Mouse (Mus musculus): ENCODE data around the gene Cops2.
A peak's percentile ranks its signal among the peaks of the same experiment; 100 is the strongest.

The Cops2 gene

DNA sequence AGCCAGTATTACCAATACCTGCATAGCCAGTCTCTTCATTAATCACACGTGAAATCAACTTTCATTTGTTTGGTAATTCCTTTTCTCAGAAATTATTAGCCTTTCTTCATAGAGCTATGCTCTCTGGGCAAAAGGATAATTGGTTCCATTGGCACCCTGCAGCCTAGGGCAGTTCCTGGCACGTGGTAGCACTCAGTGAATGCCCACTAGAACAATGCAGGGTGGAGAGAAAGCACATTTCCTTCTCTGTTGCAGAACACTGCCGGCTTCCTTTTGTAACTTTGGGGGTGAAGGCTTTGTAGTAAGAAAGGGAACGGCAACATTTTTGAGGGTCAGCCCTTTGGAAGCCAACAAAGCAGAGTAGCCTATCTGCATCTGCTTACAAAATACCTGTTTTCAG is 32.7 kb downstream of the Cops2 start:
- no peak for DNase-seq (ENCODE audit: low read depth, low spot score)

DNA sequence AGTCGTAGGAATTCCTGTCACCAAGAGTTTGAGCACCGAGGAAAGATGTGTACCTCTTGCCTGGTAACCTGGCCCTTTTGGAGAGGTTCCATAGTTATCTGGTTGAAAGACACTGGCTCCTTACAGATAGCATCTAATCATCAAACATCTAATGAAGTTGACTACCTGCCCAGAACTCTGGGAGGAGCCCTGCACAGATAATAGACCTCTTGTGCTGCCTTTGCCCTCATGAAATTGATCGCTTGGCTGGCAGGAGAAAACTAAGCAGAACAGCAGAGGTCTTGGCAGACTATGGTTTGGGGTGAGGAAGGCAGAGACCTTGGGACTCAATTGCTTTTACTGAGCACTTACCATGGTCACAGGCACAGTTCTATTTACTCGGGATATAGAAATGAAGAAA is 38.5 kb downstream of the Cops2 start:
- DNase-seq (ENCODE audit: low read depth, low spot score), result no peak

DNA sequence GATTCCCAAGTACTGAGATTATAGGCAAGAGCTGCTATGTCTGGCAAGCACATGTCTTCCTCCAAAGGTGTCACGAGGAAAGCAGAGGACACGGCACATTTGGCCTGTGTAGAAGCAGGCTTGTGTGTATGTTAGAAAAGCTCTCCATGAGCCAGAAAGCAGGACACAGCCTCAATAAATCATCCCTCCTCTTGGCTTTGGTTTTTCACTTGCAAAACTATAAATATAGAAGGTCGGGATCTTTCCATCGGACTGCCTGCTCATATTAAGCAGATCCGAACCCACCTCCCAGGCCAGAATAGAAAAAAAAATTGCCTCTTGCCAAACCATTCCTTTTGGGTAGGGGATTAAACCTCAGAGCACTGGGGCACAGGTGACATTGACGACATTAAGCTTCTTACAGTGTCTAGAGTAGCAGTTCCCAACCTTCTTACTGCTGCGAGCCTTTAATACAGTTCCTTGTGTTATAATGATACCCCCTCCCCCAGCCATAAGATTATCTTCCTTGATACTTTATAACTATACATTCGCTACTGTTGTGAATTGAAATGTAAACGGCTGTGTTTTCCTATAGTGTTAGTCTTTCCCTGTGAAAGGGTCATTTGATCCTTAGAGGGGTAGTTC is 44.9 kb downstream of the Cops2 start:
- DNase-seq (ENCODE audit: low read depth, low spot score), result no peak

DNA sequence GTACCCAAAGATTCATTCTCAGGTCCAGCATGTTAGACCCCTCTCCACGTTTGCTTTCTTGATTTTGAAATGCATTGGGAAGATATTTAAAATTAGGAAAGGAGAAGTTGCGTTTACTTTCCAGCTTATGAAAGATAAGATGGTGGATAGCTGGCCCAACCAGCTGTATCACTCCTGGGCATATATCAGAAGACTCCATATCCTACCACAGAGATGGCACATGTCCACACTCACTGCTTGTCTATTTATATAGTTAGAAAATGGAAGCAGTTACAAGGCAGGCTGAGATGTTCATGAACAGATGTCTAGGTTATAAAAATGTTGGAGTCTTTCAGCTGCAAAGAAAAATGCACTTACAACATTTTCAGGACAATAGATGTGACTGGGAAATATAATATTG is 47.6 kb downstream of the Cops2 start:
- no peak for DNase-seq (ENCODE audit: low read depth, low spot score)

DNA sequence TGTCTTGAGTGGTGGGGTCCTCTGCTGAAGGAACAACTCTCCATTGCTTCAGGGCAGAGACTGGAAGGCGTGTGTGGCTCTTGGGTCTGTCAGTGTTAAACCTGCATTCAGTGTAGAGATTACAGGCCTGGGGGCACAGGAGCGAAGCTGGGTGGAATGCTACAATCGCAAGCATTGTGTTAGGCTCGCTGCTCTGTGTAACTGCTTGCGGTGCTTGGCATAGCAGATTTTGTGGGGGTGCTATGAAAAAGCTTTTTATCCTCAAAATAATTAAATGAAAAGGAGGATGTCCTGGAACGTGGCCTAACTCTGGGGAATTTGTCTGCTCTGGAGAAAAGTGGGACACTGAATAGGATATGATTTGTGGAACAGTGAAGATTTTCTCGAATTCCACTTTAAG is 49.4 kb downstream of the Cops2 start:
- DNase-seq (ENCODE audit: low read depth, low spot score), result no peak

DNA sequence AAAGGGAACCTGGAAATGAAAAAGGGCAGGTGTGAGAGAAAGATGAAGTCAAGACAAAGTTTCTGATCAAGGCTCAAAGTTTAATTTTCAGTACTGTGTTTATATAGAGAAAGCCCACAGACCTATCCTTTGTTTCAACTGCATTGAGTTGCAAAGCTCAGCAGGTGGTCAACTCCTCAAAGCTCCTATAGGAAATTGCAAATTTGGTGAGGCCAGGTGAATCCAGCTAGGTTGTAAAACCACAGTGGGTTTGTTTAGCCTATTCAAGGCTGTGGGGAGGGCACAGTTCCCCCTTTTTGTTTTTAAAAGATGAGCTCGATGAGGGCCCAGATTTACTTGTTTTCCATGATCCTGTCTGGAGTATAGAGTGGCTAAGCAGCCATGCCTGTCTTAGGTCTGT is 53.1 kb downstream of the Cops2 start:
- DNase-seq (ENCODE audit: low read depth, low spot score), result no peak

DNA sequence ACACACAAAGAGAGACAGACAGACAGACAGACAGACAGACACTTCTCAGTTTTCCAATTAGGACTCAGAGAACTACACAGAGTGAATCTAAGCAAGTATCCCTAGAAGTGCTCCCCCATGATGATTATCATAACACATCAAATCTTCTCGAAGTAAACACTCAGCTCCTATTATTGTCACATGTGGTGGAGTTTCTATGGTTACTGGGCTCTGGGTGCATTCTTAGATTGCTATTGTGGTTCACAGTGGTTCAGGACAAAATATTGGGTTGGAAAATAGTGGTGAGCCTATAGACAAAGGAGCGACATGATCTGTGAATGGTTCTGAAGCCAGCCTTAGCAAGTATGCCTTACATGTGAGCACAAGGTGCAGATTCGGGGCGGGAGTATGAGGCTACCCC is 57.0 kb downstream of the Cops2 start:
- no peak for DNase-seq (ENCODE audit: low read depth, low spot score)

DNA sequence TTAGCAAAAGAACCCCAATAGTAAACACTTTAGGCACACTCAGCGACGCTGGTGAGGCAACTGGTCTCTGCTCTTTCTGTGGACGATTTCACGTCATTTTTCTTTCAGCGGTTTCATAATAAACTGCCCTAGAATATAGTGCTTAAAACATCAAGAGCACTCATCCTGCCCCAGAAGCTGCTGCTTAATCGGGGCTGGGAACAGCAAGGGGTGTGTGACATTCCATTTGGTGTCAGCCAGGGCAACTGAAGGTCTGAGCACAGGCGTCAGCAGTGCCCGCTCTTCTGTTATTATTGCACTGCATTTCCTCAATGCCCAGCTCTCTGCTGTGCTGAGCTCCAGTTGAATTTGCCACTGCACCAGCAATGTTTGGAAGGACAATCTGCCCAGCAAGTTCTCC is 57.9 kb downstream of the Cops2 start:
- no peak for DNase-seq (ENCODE audit: low read depth, low spot score)

DNA sequence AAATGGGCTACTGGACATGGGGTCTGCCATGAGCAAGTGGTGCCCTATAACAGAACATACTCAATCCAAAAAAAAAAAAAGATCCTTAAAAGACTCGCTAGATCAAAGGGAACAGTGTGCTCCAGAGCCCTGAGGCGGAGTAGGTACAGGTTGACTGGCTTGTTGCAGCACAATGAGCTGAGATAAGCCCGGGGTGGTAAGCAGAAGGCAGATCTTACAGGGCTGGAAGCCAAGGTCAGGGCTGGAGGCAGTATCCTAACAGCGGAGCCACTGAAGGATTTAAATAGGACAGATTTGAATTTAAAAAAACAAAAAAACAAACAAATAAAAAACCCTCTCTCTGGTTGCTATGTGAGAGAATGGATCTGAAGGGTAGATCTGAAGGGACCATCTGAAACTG is 58.5 kb downstream of the Cops2 start:
- DNase-seq (ENCODE audit: low read depth, low spot score), result no peak

DNA sequence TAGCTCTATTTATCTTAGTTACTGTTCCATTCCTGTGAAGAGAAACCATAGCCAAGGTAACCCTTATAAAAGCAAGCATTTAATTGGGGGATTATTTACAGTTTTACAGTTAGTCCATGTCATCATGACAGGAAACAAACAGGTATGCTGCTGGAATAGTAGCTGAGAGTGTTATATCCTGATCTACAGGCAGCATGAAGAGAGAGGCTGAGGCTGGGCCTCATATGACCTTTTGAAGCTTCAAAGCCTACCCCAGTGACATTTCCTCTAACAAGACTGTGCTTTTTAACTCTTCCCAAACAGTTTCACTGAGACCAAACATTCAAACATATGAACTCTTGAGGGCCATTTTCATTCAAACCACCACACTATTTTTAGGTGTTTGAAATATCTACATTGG is 61.1 kb downstream of the Cops2 start:
- no peak for DNase-seq (ENCODE audit: low read depth, low spot score)

DNA sequence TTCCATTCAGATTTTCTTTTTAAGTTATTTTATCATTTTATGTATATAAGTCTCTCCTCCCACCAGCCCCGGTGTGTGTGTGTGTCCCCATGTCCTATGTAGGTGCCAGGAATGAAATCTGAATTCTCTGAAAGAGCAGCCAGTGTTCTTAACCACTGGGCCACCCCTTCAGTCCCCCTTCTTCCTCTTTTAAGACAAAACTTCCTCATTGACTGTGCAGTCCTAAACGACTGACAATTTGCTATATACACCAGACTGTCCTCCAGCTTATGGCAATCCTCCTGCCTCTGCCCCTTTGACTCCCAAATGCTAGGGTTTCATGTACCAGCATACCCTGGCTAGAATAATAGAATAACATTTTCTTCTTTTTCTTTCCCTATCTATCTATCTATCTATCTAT is 63.8 kb downstream of the Cops2 start:
- DNase-seq (ENCODE audit: low read depth, low spot score), result no peak

DNA sequence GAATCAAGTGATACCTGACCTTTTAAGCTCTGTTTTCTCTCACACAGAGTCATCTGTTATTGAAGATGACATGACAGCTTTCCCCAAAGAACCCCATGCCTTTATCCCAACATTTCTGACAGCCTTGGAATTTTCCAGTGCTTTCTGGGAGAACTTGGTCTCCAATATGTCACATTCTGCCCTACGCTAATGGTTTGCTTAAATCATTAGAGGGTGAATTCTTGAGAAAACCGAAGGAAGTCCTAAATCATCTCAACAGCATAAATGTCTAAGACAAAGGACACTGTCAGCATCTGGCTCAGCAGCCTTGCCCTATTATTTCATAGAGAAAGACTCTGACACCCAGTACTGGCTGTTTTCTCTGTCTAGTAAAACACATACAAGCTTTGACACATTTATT is 64.8 kb downstream of the Cops2 start:
- DNase-seq (ENCODE audit: low read depth, low spot score), result no peak

DNA sequence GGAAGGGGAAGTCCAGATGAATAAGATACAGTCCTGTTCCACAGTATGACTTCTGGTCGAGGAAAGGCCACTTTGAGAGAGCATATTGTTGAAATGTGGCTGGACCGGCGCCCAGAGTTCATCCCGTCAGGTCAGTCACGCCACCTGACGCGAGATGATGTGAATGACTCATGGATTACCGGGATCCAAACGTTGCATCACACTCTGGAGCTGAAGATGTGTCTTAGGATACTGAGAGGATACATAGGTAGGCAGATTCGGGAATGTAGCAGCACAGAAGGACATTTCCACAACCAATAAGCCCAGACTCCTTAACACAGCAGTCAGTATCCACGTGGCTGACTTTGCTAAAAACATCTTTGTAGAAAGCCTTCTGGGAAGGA is 66.1 kb downstream of the Cops2 start:
- no peak for DNase-seq (ENCODE audit: low read depth, low spot score)

DNA sequence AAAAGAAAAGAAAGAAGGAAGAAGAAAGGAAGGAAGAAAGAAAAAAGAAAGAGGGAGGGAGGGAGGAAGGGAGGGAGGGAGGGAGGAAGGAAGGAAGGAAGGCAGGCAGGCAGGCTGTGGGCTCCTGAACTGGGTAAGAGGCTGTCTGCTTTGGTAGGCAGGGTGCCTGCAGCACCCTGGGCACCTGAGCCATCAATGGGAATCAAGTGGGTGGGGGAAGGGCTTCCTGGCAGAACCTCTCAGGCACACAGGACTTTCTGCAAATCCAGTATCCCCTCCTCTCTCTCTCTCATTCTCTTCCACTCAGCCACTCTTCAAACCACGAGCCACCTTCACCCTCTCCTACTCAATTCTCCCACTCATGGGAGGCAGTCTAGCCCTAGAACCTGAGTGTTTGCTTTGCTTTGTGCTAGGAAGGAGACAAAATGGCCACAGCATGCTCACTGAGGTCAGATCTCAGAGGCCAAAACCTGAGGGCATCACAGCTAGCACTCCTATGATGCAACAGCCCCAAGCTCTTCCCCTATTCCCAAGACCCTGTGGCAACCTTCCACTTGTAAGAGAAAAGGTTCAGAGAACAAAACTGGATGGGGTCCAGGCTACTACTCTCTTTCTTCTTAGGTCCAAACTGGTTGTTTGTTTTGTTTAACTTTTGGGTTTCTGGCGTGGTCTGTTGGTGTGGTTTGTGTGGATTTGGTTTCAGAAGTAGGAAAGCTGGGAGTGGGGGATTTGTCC is 66.6 kb downstream of the Cops2 start:
- DNase-seq (ENCODE audit: low read depth, low spot score), result no peak

DNA sequence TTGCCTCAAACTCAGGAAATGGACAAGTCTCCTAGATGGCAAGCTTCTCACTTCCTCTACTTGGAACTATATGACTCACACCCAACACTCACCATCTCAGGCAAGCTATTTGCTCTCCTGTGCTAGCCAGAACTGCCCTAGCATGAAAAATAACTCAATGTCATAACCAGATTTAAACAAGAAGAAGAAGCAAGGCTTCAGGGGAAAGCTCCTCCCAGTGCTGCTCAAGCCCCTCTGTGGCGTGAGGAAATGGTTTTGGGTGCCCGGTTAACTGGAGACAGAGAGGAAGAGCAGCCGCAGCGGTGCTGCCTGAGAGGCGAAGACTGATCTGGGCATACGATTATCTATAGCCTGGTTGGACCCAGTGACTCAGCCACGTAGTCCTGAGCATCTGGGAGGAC is 67.5 kb downstream of the Cops2 start:
- no peak for DNase-seq (ENCODE audit: low read depth, low spot score)

DNA sequence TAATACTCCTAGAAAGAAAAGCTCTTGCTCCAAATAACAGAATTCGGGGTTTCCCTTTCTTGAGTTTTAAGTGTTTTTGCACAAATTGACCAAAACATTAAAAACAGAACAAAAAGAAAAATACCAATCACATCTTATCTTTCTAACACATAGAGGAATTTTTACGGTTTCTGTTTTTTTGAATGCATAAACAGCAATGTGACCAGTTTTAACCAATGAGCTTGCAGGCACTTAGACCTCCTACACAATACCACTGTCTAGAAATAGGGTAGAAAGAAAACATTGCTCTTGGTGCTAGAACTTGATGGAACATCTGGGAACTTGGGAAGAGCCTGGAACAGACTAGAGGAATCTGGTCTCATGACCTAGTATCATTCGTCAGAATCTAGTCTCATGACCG is 68.7 kb downstream of the Cops2 start:
- DNase-seq (ENCODE audit: low read depth, low spot score), result no peak

DNA sequence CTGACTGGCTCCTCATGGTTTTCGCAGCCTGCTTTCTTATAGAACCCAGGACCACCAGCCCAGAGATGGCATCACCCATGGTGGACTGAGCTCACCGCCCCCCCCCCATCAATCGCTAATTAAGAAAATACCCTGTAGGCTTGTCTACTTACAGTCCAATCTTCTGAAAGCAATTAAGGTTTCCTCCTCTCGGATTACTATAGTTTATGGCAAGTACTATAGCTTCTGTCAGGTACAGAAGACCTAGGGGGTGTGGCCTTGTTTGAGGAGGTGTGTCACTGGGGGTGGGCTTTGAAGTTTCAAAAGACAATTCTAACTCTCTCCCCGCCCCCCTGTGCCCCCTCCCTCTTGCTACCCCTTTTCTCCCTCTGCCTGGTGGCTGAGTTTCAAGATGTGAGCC is 69.7 kb downstream of the Cops2 start:
- no peak for DNase-seq (ENCODE audit: low read depth, low spot score)

DNA sequence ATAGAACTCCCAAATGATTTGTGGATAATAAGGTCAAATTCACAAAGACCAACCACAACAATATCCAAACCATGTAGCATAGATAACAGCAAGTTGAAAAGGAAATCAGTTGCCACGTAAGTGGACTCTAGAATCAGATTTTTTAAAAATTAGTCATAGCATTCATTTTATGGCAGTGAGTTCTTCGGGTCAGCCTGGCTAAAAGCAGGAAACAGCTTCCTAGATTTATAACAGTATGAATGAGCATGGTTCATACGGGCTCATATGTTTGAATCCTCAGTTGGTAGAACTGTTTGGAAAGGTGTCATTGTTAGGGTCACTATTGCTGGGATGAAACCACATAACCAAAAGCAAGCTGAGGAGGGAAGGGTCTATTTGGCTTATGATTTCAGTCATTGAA is 70.2 kb downstream of the Cops2 start:
- DNase-seq (ENCODE audit: low read depth, low spot score), result no peak

DNA sequence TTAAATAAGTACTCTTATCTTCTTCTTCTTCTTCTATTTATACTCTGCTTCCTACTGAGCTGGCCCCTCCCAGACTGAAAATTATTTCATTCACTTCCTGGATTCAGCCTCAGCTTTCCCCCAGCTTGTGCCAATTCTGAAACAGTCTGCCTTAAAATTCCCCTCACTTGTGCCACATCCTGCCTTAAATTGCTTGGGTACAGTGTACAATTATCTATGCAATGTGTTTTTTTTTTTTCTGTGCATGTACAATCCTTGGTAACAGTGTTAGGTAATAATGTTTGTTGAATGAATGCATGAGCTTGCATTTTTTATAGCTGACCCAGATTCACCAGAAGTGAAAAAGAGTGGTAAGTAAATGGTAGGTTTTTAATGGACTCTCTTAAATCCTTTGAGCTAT is 70.6 kb downstream of the Cops2 start:
- DNase-seq (ENCODE audit: low read depth, low spot score), result no peak

DNA sequence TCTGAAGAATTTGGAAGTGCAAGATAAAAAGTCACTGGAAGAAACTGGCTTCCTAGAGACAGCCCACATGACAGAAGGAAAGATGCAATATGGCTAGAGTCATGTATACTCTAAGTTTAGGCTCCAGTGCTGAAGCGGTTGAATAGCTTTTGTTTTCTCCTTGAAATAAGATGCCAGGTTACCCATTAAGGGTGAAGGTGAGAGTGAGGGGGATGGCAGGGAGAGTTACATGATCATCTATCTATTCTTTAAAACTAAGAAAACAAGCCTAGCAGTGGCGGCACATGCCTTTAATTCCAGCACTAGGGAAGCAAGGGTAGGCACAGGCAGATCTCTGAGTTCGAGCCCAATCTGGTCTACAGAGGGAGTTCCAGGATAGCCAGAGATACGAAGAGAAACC is 73.9 kb downstream of the Cops2 start:
- DNase-seq (ENCODE audit: low read depth, low spot score), result no peak

DNA sequence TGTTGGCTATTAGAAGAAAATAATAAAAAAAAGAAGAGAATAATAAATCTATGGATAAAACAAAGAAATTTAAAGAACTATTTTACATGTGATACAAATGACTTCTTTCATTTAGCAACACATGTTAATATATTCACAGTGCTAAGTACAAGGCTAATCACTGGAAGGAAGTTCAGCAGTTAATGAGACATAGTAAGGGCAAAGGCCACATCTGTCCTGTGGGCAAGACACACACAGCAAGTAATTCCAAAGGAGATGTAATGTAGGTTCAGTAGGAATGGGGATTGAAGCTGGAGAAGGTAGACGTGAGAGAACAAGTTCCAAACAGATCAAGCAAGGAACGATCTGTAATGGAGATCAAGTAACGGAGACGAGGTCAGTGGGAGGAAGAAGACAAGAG is 74.5 kb downstream of the Cops2 start:
- no peak for DNase-seq (ENCODE audit: low read depth, low spot score)

DNA sequence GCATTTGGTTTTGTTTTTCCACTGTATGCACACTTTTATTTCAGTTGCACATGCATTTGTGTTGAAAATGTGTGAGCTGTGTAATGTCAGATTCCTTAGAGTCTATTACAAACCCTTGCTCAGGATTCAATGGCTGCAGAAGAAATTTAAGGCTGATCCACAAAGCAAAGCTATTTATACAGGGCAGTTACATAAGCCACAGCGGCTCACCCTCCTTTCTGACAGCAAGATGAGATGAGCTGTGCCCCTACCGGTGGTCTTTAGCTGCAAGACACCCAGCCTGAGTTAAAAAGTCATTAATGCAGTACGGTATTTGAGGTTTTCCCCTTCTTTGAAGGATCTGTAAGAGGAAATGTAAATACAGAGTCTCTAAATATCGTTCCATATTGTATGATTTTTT is 75.1 kb downstream of the Cops2 start:
- no peak for DNase-seq (ENCODE audit: low read depth, low spot score)

DNA sequence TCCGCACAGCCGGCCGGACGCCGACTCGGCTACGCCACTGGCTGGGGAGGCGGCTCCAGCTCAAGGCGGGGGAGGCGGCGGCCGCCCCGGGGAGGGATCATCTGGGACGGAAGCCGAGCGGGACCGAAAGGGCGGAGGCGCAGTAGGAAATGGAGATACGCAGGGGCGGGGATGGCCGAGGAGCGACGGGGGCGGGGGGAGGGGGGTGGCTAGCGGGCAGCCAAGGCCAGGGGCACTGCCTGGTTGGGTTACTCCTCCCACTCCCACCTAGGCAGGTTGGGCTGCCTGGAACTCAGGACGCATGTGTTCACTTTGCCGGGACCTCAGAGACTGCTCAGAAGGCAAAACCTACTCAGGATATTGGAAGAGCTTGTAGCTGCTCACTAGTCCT is 76.2 kb downstream of the Cops2 start, which contains the start of gene Secisbp2l:
TSS of gene Secisbp2l (minus strand) at position 152 of the 391 bp plus-strand sequence.
- peak; percentile 78 for DNase-seq (ENCODE audit: low read depth, low spot score)
